Mouse (Mus musculus) limb, embryonic 11.5 days (tissue): ENCODE results near the gene Pole4. TPM values are rescaled to one million over a fixed set of nuclear protein-coding genes. Genes with fewer than 3 reads are reported as not detected.
"Not testable (repeated sequence)": the region's sequence is repeated elsewhere in the genome, so short reads cannot be mapped to it uniquely, and the experiment has no call there.

Source experiments
- ATAC-seq: fragments of 200-750 bp; cut with Nextera tagmentation; 2 replicates; pipeline ENCODE4 v1.8.0; 2017; ENCODE audit warnings: low read depth; ENCODE audit not compliant: insufficient number of reproducible peaks, low FRiP score, low TSS enrichment
- DNase-seq: peaks from one replicate; pipeline ENCODE4 v3.0.0-alpha.2; 2015; ENCODE audit warnings: low spot score
- H3K27ac ChIP-seq: fragments of 300-500 bp; sonication (generic); replicated peaks from 2 replicates; pipeline ENCODE4 v1.5.1; 2014; ENCODE audit warnings: low read depth, mild to moderate bottlenecking, low read length
- H3K27me3 ChIP-seq: fragments of 300-500 bp; sonication (generic); 2 replicates; pipeline ENCODE4 v1.6.1; 2014; ENCODE audit warnings: mild to moderate bottlenecking, low read length, mixed read lengths; ENCODE audit not compliant: control insufficient read depth, insufficient read depth
- H3K36me3 ChIP-seq: fragments of 300-500 bp; sonication (generic); 2 replicates; pipeline ENCODE4 v1.6.1; 2014; ENCODE audit warnings: mild to moderate bottlenecking, low read length, moderate library complexity, mixed read lengths; ENCODE audit not compliant: control insufficient read depth, insufficient read depth
- H3K4me1 ChIP-seq: fragments of 300-500 bp; sonication (generic); 2 replicates; pipeline ENCODE4 v1.6.1; 2014; ENCODE audit warnings: low read length, mixed read lengths; ENCODE audit not compliant: control insufficient read depth, insufficient read depth
- H3K4me2 ChIP-seq: fragments of 300-500 bp; sonication (generic); 2 replicates; pipeline ENCODE4 v1.6.1; 2014; ENCODE audit warnings: low read depth, mild to moderate bottlenecking, moderate library complexity; ENCODE audit not compliant: severe bottlenecking
- H3K4me3 ChIP-seq: fragments of 300-500 bp; sonication (generic); 2 replicates; pipeline ENCODE4 v1.5.1; 2014; ENCODE audit warnings: low read depth, low read length
- H3K9ac ChIP-seq: fragments of 300-500 bp; sonication (generic); 2 replicates; pipeline ENCODE4 v1.6.1; 2014; ENCODE audit warnings: mild to moderate bottlenecking, low read length
- H3K9me3 ChIP-seq: fragments of 300-500 bp; sonication (generic); 2 replicates; pipeline ENCODE4 v1.6.1; 2016; ENCODE audit warnings: low read length; ENCODE audit not compliant: control insufficient read depth
- WGBS: fragments of 180-500 bp; shearing (Covaris S2); extraction: QIAGEN DNeasy Blood & Tissue Kit; methylation state at CpG from one replicate; pipeline ENCODE4 v1.1.7; 2014; 5-methylcytosine and 5-hydroxymethylcytosine counted together
- polyA plus RNA-seq: library from polyadenylated mRNA; unstranded; fragments of >200 nt; fragmentation: Nextera tagmentation; extraction: Ambion mirVana; gene quantifications from 2 replicates; pipeline ENCODE4 v1.2.1, GENCODE M21; 2014

Gene Pole4
- polyA plus RNA-seq, 1 experiment from 2014 or later = 105 TPM

DNA sequence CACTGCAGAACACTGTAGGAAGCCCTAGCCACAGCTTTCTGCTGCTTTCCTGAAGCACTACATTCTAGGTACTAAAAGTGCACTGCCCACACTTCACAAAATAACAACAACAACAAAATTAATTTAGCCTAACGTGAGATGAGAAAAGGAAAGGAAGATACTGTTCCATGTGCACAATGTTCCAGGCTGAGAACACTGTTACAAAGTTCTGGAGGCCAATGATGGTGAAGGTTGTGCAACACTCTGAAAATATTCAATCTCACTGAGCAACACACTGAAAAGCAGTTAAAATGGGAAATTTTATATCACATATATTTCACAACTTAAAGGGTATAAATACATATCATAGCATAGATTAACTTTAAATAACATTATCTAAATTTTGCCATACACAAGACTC, 58.2 kb downstream of the Pole4 start:
- no peaks in the 10 kb centered on the region for H3K9me3 ChIP-seq
- no peak overlapping the region for H3K27ac ChIP-seq
- H3K4me1 ChIP-seq = 0 out of 2 replicates have a peak, but pooled peaks cover 2% of the 10 kb centered on the region
- H3K9ac ChIP-seq = no peak overlapping the region
- no peak for DNase-seq
- 91% methylated on average over 1 of the region's 1 CpGs for WGBS
- peaks cover 3% of the 10 kb centered on the region for H3K36me3 ChIP-seq
- ATAC-seq = no peak
- H3K4me2 ChIP-seq = no peak overlapping the region
- H3K4me3 ChIP-seq = no peak overlapping the region
- no peaks in the 10 kb centered on the region for H3K27me3 ChIP-seq

DNA sequence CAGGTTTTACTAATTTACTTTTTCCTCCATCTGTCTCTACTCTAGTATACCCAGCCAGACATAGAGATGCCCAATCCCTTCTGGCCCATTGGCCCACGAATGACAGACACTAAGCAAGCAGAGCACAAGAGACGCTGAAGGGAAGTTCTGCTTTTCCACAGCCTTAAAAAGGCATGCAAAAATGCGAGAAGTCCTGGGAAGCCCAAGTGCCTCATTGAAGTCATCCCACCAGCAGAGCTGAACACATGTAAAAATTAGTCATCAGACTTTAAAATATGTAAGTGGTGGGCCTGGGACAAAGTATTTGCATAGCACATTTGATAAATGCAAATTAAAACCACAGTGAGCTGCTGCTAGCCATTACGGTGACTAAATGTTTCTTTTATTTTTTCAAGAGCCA, 65.1 kb downstream of the Pole4 start:
- no peaks in the 10 kb centered on the region for H3K36me3 ChIP-seq
- H3K4me2 ChIP-seq = no peak overlapping the region
- H3K4me3 ChIP-seq = no peak overlapping the region
- H3K27ac ChIP-seq = no peak overlapping the region
- H3K9me3 ChIP-seq = no peaks in the 10 kb centered on the region
- no peaks in the 10 kb centered on the region for H3K27me3 ChIP-seq
- DNase-seq = no peak
- ATAC-seq = no peak
- H3K9ac ChIP-seq = no peak overlapping the region
- WGBS = 89% methylated on average over 4 of the region's 4 CpGs
- no peaks in the 10 kb centered on the region for H3K4me1 ChIP-seq

DNA sequence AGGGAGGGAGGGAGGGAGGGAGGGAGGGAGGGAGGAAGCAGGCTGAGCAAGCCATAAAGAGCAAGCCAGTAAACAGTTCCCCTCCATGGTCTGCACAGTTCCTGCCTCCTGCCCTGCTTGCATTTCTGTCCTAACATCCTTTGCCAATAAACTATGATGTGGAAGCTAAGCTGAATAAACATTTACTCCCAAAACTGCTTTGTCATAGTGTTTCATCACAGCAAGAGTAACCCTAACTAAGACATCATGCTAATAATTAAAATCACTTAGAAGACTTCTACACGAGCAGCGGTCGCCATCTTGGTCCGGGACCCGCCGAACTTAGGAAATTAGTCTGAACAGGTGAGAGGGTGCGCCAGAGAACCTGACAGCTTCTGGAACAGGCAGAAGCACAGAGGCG, 79.8 kb downstream of the Pole4 start:
- not testable (repeated sequence) for H3K27ac ChIP-seq, H3K4me1 ChIP-seq, H3K9me3 ChIP-seq, H3K4me2 ChIP-seq, DNase-seq, H3K4me3 ChIP-seq, ATAC-seq, H3K27me3 ChIP-seq, H3K9ac ChIP-seq, H3K36me3 ChIP-seq
- WGBS = 97% methylated on average over 6 of the region's 8 CpGs

DNA sequence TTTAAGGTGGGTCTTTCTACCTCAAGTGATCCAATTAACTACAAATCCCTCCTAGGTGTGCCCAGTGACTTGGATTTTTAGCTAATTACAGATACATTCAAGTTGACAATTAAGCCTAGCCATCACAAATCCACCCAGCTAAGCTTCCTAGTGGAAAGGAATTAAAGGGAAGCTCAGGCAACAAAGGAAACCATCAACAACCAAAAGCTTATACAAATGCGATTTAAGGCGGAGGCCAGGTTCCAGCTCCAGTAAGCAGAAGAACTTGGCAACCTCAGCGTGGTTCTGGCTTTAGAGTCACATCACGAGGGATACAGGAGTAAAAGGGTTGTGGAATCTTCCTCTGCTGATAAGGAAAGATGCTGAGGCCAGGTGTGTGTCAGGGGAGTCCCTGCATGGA, 92.0 kb downstream of the Pole4 start:
- H3K4me3 ChIP-seq = no peak overlapping the region
- ATAC-seq = no peak
- 77% methylated on average over 4 of the region's 4 CpGs for whole genome bisulfite sequencing

DNA sequence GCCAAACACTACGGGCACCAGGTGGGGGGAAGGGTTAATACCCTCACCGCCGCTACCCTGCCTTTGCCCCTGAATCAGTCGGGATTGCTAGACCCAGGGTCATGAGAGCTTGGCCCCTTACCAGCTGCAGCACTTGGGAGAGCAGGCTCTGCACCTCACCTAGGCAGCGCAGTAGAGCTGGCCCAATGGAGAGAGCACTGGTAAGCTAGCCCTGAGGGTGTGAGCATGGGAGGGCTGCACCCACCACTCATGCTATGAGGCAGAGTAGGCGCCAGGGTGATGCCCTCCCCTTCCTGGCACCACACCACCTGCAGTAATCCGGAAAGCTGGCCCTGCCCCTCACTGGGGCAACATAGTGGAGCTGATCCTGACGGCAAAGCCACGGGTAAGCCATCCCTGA, 94.1 kb downstream of the Pole4 start:
- Histone ChIP-seq H3K9me3 (no peaks in the 10 kb centered on the region), H3K9ac (no peak overlapping the region), H3K4me2 (no peak overlapping the region), H3K4me1 (no peaks in the 10 kb centered on the region), H3K27me3 (no peaks in the 10 kb centered on the region), H3K4me3 (no peak overlapping the region), H3K36me3 (no peaks in the 10 kb centered on the region), H3K27ac (no peak overlapping the region)
- no peak for ATAC-seq
- 88% methylated on average over 9 of the region's 9 CpGs for WGBS
- no peak for DNase-seq

More for the DNA sequence above, 92.0 kb downstream of the Pole4 start:
- H3K4me1 ChIP-seq = no peaks in the 10 kb centered on the region
- H3K4me2 ChIP-seq = no peak overlapping the region
- H3K27ac ChIP-seq = no peak overlapping the region
- no peaks in the 10 kb centered on the region for H3K9me3 ChIP-seq
- H3K36me3 ChIP-seq = no peaks in the 10 kb centered on the region
- no peaks in the 10 kb centered on the region for H3K27me3 ChIP-seq
- DNase-seq = no peak
- H3K9ac ChIP-seq = no peak overlapping the region

DNA sequence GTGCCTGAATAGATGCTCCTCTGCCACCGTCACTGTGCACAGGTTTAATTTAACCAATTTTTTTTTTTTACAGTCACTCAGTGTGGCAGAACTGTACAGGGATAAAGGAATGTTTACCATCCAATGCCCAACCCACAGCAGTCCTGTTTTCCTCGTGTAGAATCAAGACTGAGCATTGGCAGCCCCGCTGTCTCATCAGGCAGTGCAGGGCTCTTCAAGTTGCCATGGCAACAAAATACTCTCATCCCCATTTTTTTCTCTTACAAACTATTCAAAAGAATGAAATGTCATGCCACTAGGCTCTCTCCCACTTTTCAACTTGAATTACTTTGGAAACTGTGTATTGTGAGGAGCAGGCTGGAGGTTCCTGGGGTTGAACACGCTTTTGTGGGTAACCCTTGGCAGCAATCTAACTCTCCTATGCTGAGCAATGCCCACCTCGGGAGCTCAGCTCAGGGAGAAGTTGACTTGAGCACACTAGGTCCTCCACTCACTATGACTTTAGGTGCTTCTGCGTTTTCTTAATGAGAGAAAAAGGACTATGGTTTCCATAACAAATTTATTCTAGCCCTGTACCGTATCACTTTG, 95.7 kb downstream of the Pole4 start:
- 88% methylated on average over 7 of the region's 7 CpGs for WGBS
- H3K9me3 ChIP-seq = no peaks in the 10 kb centered on the region
- no peak for DNase-seq

DNA sequence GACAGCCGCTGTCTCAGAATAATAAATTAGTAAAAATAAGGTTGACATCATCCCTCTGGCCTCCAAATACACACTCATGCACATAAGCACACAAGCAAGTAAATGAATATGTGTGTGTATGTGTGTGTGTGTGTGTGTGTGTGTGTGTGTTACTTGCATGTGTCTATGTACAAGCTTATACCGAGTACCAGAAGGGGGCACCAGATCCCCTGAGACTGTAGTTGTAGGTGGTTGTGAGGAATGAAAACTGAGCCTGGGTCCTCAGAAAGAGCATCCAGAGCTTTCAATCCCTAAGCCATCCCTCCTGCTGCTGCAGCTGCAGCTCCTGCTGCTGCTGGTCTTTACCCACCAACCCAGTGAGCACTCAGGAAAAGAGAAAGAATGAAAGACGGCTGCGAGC, 96.4 kb downstream of the Pole4 start:
- DNase-seq (no peak), ATAC-seq (no peak)
- Histone ChIP-seq H3K27ac (no peak overlapping the region), H3K36me3 (no peaks in the 10 kb centered on the region), H3K9ac (no peak overlapping the region), H3K4me1 (no peaks in the 10 kb centered on the region), H3K4me3 (no peak overlapping the region), H3K9me3 (no peaks in the 10 kb centered on the region), H3K4me2 (no peak overlapping the region), H3K27me3 (no peaks in the 10 kb centered on the region)
- WGBS = 91% methylated on average over 4 of the region's 4 CpGs

More for the DNA sequence above, 95.7 kb downstream of the Pole4 start:
- H3K36me3 ChIP-seq = no peaks in the 10 kb centered on the region
- no peak overlapping the region for H3K4me3 ChIP-seq
- no peak for ATAC-seq
- no peaks in the 10 kb centered on the region for H3K4me1 ChIP-seq
- no peak overlapping the region for H3K4me2 ChIP-seq
- no peak overlapping the region for H3K27ac ChIP-seq
- no peak overlapping the region for H3K9ac ChIP-seq
- no peaks in the 10 kb centered on the region for H3K27me3 ChIP-seq

DNA sequence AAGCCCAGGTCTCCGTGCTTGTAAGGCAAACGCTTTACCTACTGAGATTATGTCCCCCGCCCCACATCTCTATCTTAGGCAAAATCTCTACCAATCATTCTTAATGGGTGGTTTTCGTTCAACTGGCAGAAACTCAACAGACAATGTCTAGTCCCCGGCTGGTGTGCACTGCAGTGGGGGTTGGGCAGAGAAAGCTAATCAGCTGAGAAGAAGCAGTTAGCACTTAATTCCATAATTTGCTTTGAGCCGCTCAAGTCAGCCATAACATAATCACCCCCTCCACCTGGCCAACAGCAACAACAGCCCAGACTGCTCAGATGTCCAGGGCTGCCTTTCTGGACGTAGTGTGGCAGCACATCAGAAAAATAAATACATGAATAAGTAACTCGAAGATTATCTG, 100.4 kb downstream of the Pole4 start:
- no peaks in the 10 kb centered on the region for H3K36me3 ChIP-seq
- no peaks in the 10 kb centered on the region for H3K4me1 ChIP-seq
- no peak overlapping the region for H3K4me2 ChIP-seq
- WGBS = 69% methylated on average over 8 of the region's 8 CpGs
- ATAC-seq (no peak), DNase-seq (no peak)
- H3K27ac ChIP-seq = no peak overlapping the region
- H3K27me3 ChIP-seq = no peaks in the 10 kb centered on the region
- no peaks in the 10 kb centered on the region for H3K9me3 ChIP-seq
- H3K4me3 ChIP-seq = no peak overlapping the region
- H3K9ac ChIP-seq = no peak overlapping the region

DNA sequence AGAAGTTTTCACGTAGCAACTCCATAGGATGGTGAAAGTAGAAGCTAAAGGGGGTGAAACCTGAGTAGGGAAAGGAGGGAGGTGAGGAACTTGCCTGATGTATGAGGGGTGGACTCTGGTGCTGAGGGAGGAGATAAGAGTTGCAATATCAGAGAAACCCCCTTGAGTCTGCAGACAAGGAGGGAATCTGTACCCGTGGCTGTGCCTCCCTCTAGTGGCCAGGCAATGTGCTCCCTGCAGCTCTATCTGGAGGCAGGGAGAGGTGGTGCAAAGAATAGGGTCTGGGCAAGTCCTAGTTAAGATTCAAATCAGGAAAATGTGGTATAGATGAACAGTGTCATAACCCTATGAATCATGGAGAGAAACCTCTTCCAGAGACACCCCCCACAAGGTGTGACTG, 101.5 kb downstream of the Pole4 start:
- Histone ChIP-seq H3K4me1 (no peaks in the 10 kb centered on the region), H3K4me2 (no peak overlapping the region), H3K27me3 (no peaks in the 10 kb centered on the region), H3K27ac (no peak overlapping the region), H3K36me3 (no peaks in the 10 kb centered on the region), H3K9me3 (no peaks in the 10 kb centered on the region), H3K4me3 (no peak overlapping the region), H3K9ac (no peak overlapping the region)
- ATAC-seq (no peak), DNase-seq (peak; percentile 46)
- WGBS = 52% methylated on average over 2 of the region's 2 CpGs
